Mouse (Mus musculus) E14TG2a.4 (cell line): ENCODE results near the gene Wfdc13.

Source experiments
- H3K27me3 ChIP-seq: 2 replicates; pipeline ENCODE4 v1.6.1; 2014; ENCODE audit warnings: low read length, control low read depth; ENCODE audit not compliant: insufficient read depth
- H3K36me3 ChIP-seq: 2 replicates; pipeline ENCODE4 v1.6.1; 2014; ENCODE audit warnings: low read length, control low read depth; ENCODE audit not compliant: insufficient read depth
- H3K4me1 ChIP-seq: replicated peaks from 2 replicates; pipeline ENCODE4 v1.6.1; 2014; ENCODE audit warnings: low read depth, low read length, control low read depth
- H3K4me3 ChIP-seq: replicated peaks from 2 replicates; pipeline ENCODE4 v1.5.1; 2014; ENCODE audit warnings: mild to moderate bottlenecking, low read length
- H3K9me3 ChIP-seq: 2 replicates; pipeline ENCODE4 v1.6.1; 2014; ENCODE audit warnings: low read length, control low read depth
- CTCF ChIP-seq: conservative IDR thresholded peaks from 2 replicates; pipeline ENCODE4 v1.5.1; 2014; ENCODE audit warnings: low read length
- NANOG ChIP-seq: IDR thresholded peaks from 2 replicates; pipeline ENCODE4 v1.6.1; 2014; ENCODE audit warnings: borderline replicate concordance, low read length, mixed read lengths
- POU5F1 ChIP-seq: IDR thresholded peaks from 2 replicates; pipeline ENCODE4 v1.6.1; 2014; ENCODE audit warnings: low read length, borderline replicate concordance

Gene Wfdc13

GRCm38 (mm10) chr2:164684807-164685206 lies at the start of gene Wfdc13:
Wfdc13 (plus strand) TSS chr2:164685107.
- Histone ChIP-seq H3K9me3 (no peaks in the 10 kb centered on the region), H3K4me3 (no peak within 1 kb of the TSS), H3K4me1 (no peaks in the 10 kb centered on the region), H3K36me3 (no peaks in the 10 kb centered on the region), H3K27me3 (peaks cover 6% of the 10 kb centered on the region; the same call in 1 of the 2 replicates)
- TF ChIP-seq POU5F1, result no peak
- TF ChIP-seq NANOG, result no peak
- TF ChIP-seq CTCF, result no peak

DNA sequence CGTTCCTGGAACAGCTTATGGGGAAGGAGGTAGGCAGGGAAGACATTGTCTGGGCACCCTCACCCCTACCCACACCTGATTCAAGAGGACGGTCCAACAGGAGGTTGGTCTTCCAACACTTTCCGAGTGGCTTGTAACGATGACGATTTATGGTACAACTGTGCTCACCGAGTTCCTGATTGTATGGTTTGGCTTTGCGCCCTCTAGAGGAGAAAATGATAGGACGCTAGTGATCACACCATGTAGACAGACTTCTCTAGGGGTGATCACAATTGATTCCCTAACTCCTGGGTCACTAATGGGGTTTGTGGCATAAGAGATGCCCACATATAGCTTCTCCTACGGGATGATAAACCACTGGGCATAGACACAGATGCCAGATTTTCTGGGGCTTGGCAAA lies 49.6 kb upstream of the Wfdc13 start:
- Histone ChIP-seq H3K9me3 (no peaks in the 10 kb centered on the region), H3K36me3 (no peaks in the 10 kb centered on the region), H3K4me3 (peak overlapping the region; percentile 43; the same call in 1 of the 2 replicates), H3K4me1 (peaks cover 6% of the 10 kb centered on the region; the same call in 1 of the 2 replicates), H3K27me3 (0 out of 2 replicates have a peak, but pooled peaks cover 3% of the 10 kb centered on the region)
- TF ChIP-seq CTCF (peak; percentile 69), NANOG (no peak)

- TF ChIP-seq POU5F1, result no peak
- Histone ChIP-seq H3K4me1 (peaks cover 28% of the 10 kb centered on the region), H3K9me3 (no peaks in the 10 kb centered on the region), H3K4me3 (no peak within 1 kb of the TSS), H3K27me3 (0 out of 2 replicates have a peak, but pooled peaks cover 3% of the 10 kb centered on the region), H3K36me3 (no peaks in the 10 kb centered on the region)
Observed at GRCm38 (mm10) chr2:164638696-164639095, 46.2 kb upstream of the Wfdc13 start, which contains the start of gene Wfdc16. Wfdc16 (minus strand) TSS chr2:164638796.

DNA sequence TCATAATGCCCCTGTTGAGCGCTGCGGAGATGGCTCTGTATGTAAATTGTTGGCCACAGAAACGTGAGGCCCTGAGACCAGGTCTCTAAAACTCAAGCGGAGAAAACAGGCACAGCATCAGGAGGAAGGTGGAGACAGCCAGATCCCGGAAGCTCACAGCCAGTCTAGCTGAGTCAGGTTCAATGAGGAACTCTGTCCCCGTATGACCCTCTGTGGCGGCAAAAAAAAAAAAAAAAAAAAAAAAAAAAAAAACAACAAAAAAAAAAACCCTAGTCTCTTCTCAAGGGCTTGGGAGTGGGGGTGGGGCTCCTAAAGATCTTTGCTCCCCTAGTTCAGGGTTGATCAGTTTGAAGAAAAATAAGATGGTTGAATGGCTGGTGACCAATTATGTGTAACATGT lies 43.8 kb upstream of the Wfdc13 start:
- TF ChIP-seq CTCF (no peak), POU5F1 (no peak), NANOG (no peak)
- no peaks in the 10 kb centered on the region for H3K36me3 ChIP-seq
- no peak overlapping the region for H3K4me3 ChIP-seq
- H3K27me3 ChIP-seq, result no peaks in the 10 kb centered on the region
- peaks cover 21% of the 10 kb centered on the region for H3K4me1 ChIP-seq
- no peaks in the 10 kb centered on the region for H3K9me3 ChIP-seq

DNA sequence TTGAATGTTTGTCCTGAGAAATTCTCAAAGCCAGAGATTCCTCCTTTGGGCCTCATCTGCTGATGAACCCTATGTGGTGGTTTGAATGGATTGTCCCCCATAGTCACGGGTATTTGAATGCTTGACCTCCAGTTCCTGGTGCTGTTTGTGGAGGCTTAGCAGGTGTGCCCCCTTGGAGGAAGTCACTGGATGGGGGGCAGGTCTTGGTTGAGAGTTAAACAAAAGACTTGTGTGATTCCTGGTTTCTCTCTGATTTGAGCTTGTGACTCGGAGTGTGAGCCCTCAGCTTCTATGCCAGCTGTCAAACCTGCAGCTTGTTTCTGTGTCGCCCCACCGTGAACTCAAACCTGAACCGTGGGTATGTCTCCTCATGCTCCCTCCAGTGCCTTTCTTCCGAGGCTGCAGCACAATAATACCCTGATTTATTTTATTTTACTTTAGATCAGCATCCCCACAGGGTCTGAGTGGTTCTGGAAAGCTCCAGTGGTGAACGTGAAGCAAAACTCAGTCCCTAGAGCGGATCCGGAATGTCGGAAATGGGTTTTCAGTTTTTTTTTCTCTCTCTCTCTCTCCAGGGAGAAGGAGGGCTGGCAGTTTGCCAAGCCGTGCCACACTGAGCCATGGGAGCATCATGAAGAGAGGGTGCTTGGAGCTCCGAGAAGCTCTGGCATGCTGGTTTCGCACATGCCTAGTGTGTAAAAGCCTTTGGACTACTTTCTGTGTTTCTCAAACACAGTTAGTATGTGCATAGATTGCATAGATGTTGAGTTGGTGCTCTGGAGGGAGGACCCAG lies 42.8 kb upstream of the Wfdc13 start:
- no peaks in the 10 kb centered on the region for H3K27me3 ChIP-seq
- peaks cover 21% of the 10 kb centered on the region for H3K4me1 ChIP-seq
- H3K9me3 ChIP-seq, result no peaks in the 10 kb centered on the region
- TF ChIP-seq POU5F1, result no peak
- TF ChIP-seq CTCF, result no peak
- no peak; the same call in 1 of the 2 replicates for TF ChIP-seq NANOG
- H3K4me3 ChIP-seq, result 0 out of 2 replicates have a peak overlapping the region, but pooled peaks have one; percentile 3
- H3K36me3 ChIP-seq, result no peaks in the 10 kb centered on the region

GRCm38 (mm10) chr2:164655858-164656257 lies 29.0 kb upstream of the Wfdc13 start, which contains the start of gene Wfdc10:
Wfdc10 (plus strand) TSS chr2:164656046.
- Histone ChIP-seq H3K9me3 (no peaks in the 10 kb centered on the region), H3K36me3 (no peaks in the 10 kb centered on the region), H3K4me3 (peak within 1 kb of the TSS; percentile 29), H3K27me3 (peaks cover 21% of the 10 kb centered on the region), H3K4me1 (peaks cover 14% of the 10 kb centered on the region)
- TF ChIP-seq POU5F1 (no peak), CTCF (peak; percentile 99)

- no peak for TF ChIP-seq NANOG
- TF ChIP-seq POU5F1, result no peak
- no peak for TF ChIP-seq CTCF
- H3K4me3 ChIP-seq, result peak within 1 kb of the TSS; percentile 29
- peaks cover 14% of the 10 kb centered on the region for H3K4me1 ChIP-seq
- H3K9me3 ChIP-seq, result no peaks in the 10 kb centered on the region
- peaks cover 21% of the 10 kb centered on the region for H3K27me3 ChIP-seq
- H3K36me3 ChIP-seq, result no peaks in the 10 kb centered on the region
Observed at GRCm38 (mm10) chr2:164656483-164656882, 28.4 kb upstream of the Wfdc13 start, which contains the start of gene Wfdc9. Wfdc9 (minus strand) TSS chr2:164656583.

DNA sequence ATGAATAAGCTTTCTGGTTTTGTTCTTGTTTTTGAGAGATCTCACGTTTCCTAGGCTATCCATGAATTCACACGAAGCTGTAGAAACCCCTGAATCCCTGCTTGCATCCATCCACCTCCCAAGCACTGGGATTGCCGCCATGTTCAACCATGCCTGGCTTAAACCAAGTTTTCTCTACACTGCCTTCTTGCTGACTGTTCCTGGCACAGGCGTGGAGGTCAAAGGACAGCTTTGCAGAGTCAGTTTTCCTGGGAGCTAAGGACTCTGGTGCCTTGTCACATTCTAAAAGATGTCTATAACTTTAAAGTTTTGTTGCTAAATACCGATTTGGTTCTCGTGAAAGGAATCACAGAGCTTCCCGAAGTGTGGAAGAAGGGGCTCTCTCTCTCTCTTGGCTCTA lies 20.1 kb upstream of the Wfdc13 start:
- no peak for TF ChIP-seq NANOG
- no peak for TF ChIP-seq POU5F1
- no peak for TF ChIP-seq CTCF
- Histone ChIP-seq H3K27me3 (0 out of 2 replicates have a peak, but pooled peaks cover 1% of the 10 kb centered on the region), H3K9me3 (peaks cover 19% of the 10 kb centered on the region), H3K4me1 (no peaks in the 10 kb centered on the region), H3K4me3 (no peak overlapping the region), H3K36me3 (no peaks in the 10 kb centered on the region)

DNA sequence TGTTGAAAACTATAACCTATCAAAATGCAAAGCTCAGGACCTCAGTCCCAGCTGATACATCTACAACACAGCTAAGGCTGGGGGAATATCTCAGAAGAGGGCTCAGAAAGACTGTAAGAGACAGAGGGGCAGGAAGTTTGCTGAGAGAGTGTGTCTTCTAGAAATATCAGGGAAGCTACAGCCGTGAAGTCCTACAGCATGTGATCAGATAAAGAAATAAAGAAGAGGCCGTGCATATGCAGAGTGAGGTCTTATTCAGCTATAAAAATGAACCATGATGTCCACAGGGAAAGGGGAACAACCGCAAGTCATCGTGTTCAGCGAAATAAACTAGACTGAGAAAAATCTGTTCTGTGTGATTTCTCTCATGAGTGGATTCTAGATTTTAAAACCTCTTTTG lies 14.6 kb upstream of the Wfdc13 start:
- H3K9me3 ChIP-seq, result peaks cover 22% of the 10 kb centered on the region
- no peak for TF ChIP-seq CTCF
- no peak for TF ChIP-seq NANOG
- no peak for TF ChIP-seq POU5F1
- H3K36me3 ChIP-seq, result no peaks in the 10 kb centered on the region
- H3K4me1 ChIP-seq, result no peaks in the 10 kb centered on the region
- peaks cover 2% of the 10 kb centered on the region; the same call in 1 of the 2 replicates for H3K27me3 ChIP-seq
- H3K4me3 ChIP-seq, result no peak overlapping the region
